Mouse (Mus musculus): ENCODE measurements around the gene Elavl4.

Gene Elavl4

GRCm38 (mm10) chr4:110165217-110165616 is 186.5 kb downstream of the Elavl4 start:
- DNase-seq (ENCODE audit: low spot score): no peak

DNA sequence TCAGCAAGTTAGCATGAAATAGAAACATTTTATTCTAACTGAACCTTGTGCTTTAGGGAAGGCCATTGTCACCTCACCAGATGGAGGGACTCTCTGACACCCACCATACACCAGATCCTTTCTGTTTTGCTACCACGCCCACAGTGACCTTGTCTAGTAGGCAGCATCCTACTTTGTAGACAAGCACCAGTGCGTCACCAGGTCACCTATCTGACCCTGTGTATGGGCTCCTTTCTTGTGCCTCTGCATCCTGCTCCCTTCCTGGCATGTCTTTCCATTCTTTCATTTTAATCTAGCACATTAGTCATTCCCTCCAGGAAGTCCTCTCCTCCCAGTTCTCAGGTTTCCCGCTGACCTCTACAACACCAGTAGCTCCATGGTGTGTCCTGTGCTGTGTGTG is 190.1 kb downstream of the Elavl4 start:
- no peak for DNase-seq (ENCODE audit: low spot score)

- DNase-seq (ENCODE audit: low spot score): no peak
Observed at GRCm38 (mm10) chr4:110157515-110158159, 194.1 kb downstream of the Elavl4 start.

- DNase-seq (ENCODE audit: low spot score): no peak
Observed at GRCm38 (mm10) chr4:110155954-110156353, 195.8 kb downstream of the Elavl4 start.
